Mouse (Mus musculus) testis, postnatal 10 days (tissue): ENCODE data around the gene Fam76b.
A peak's percentile ranks its signal among the peaks of the same experiment; 100 is the strongest.

Experiments
- DNase-seq: peaks from one replicate; pipeline ENCODE4 v3.0.0; 2021; ENCODE audit warnings: low spot score

Gene Fam76b

GRCm38 (mm10) chr9:13871631-13872030, 44.1 kb downstream of the Fam76b start:
- DNase-seq: no peak

- DNase-seq: no peak
Measured at GRCm38 (mm10) chr9:13874359-13874758, 46.8 kb downstream of the Fam76b start.

- DNase-seq: no peak
Measured at GRCm38 (mm10) chr9:13875340-13875739, 47.8 kb downstream of the Fam76b start.

GRCm38 (mm10) chr9:13880761-13881160, 53.2 kb downstream of the Fam76b start:
- DNase-seq: no peak

GRCm38 (mm10) chr9:13882478-13882877, 55.0 kb downstream of the Fam76b start:
- no peak for DNase-seq

- DNase-seq: no peak
Measured at GRCm38 (mm10) chr9:13888981-13889380, 61.5 kb downstream of the Fam76b start.

GRCm38 (mm10) chr9:13889657-13890056, 62.1 kb downstream of the Fam76b start:
- peak; percentile 93 for DNase-seq

GRCm38 (mm10) chr9:13890171-13890570, 62.7 kb downstream of the Fam76b start:
- peak; percentile 12 for DNase-seq

- peak; percentile 48 for DNase-seq
Measured at GRCm38 (mm10) chr9:13891888-13892287, 64.4 kb downstream of the Fam76b start.

GRCm38 (mm10) chr9:13893044-13893443, 65.5 kb downstream of the Fam76b start:
- DNase-seq: peak; percentile 13

- no peak for DNase-seq
Measured at GRCm38 (mm10) chr9:13894491-13894890, 67.0 kb downstream of the Fam76b start.

GRCm38 (mm10) chr9:13894936-13895335, 67.4 kb downstream of the Fam76b start:
- peak; percentile 21 for DNase-seq

GRCm38 (mm10) chr9:13896055-13896454, 68.5 kb downstream of the Fam76b start:
- peak; percentile 37 for DNase-seq

- DNase-seq: peak; percentile 30
Measured at GRCm38 (mm10) chr9:13898510-13899305, 71.2 kb downstream of the Fam76b start.

GRCm38 (mm10) chr9:13902030-13902429, 74.5 kb downstream of the Fam76b start:
- DNase-seq: peak; percentile 27

- DNase-seq: peak; percentile 16
Measured at GRCm38 (mm10) chr9:13904091-13904779, 76.7 kb downstream of the Fam76b start.
